Mouse (Mus musculus) stomach, postnatal 0 days (tissue): ENCODE results near the gene Lrrtm4. TPM values are rescaled to one million over a fixed set of nuclear protein-coding genes. Genes with fewer than 3 reads are reported as not detected.

Experiments used
- ATAC-seq: fragments of 200-750 bp; cut with Nextera tagmentation; 2 replicates; pipeline ENCODE4 v1.8.0; 2017; ENCODE audit not compliant: low FRiP score, low TSS enrichment
- DNase-seq: peaks from one replicate; pipeline ENCODE4 v3.0.0-alpha.2; 2016; ENCODE audit warnings: low spot score
- H3K27ac ChIP-seq: fragments of 300-500 bp; sonication (generic); replicated peaks from 2 replicates; pipeline ENCODE4 v1.5.1; 2014; ENCODE audit warnings: mild to moderate bottlenecking, control low read depth
- H3K27me3 ChIP-seq: fragments of 300-500 bp; sonication (generic); 2 replicates; pipeline ENCODE4 v1.6.1; 2014; ENCODE audit warnings: low read length; ENCODE audit not compliant: control insufficient read depth, insufficient read depth
- H3K36me3 ChIP-seq: fragments of 300-500 bp; sonication (generic); 2 replicates; pipeline ENCODE4 v1.6.1; 2014; ENCODE audit warnings: low read length, mixed read lengths; ENCODE audit not compliant: control insufficient read depth, insufficient read depth
- H3K4me1 ChIP-seq: fragments of 300-500 bp; sonication (generic); replicated peaks from 2 replicates; pipeline ENCODE4 v1.6.1; 2014; ENCODE audit warnings: antibody characterized with exemption; ENCODE audit not compliant: control insufficient read depth, insufficient read depth
- H3K4me2 ChIP-seq: fragments of 300-500 bp; sonication (generic); replicated peaks from 2 replicates; pipeline ENCODE4 v1.6.1; 2014; ENCODE audit warnings: low read depth, mild to moderate bottlenecking, control low read depth, moderate library complexity
- H3K4me3 ChIP-seq: fragments of 300-500 bp; sonication (generic); 2 replicates; pipeline ENCODE4 v1.5.1; 2014; ENCODE audit warnings: low read depth, low read length, control low read depth
- H3K9ac ChIP-seq: fragments of 300-500 bp; sonication (generic); 2 replicates; pipeline ENCODE4 v1.6.1; 2014; ENCODE audit warnings: mild to moderate bottlenecking, low read length, control low read depth, mixed read lengths
- H3K9me3 ChIP-seq: fragments of 300-500 bp; sonication (generic); 2 replicates; pipeline ENCODE4 v1.6.1; 2016; ENCODE audit warnings: low read length; ENCODE audit not compliant: control insufficient read depth
- CTCF ChIP-seq: IDR thresholded peaks from 2 replicates; pipeline ENCODE4 v1.5.1; 2016; ENCODE audit warnings: antibody characterized with exemption, low read depth, mild to moderate bottlenecking, moderate library complexity
- EP300 ChIP-seq: optimal IDR thresholded peaks from 2 replicates; pipeline ENCODE3; 2016; ENCODE audit warnings: antibody characterized with exemption
- WGBS: fragments of 180-500 bp; shearing (Covaris S2); extraction: QIAGEN DNeasy Blood & Tissue Kit; methylation state at CpG from one replicate; pipeline ENCODE4 v1.1.7; 2014; 5-methylcytosine and 5-hydroxymethylcytosine counted together
- polyA plus RNA-seq: library from polyadenylated mRNA; unstranded; fragments of >200 nt; fragmentation: Nextera tagmentation; extraction: Ambion mirVana; gene quantifications from 2 replicates; pipeline ENCODE4 v1.2.1, GENCODE M21; 2015

Lrrtm4 gene
- polyA plus RNA-seq, 1 experiment from 2014 or later: 0.67 TPM

- Histone ChIP-seq H3K36me3 (no peaks in the 10 kb centered on the region), H3K27ac (no peak overlapping the region), H3K9ac (no peak overlapping the region), H3K4me2 (no peak overlapping the region), H3K4me1 (no peaks in the 10 kb centered on the region), H3K27me3 (no peaks in the 10 kb centered on the region), H3K4me3 (no peak overlapping the region), H3K9me3 (no peaks in the 10 kb centered on the region)
- DNase-seq: no peak
- TF ChIP-seq CTCF: no peak
- no peak for TF ChIP-seq EP300
- no peak for ATAC-seq
- 60% methylated on average over 4 of the region's 4 CpGs for WGBS
Measured at GRCm38 (mm10) chr6:80389571-80389970, 370.9 kb downstream of the Lrrtm4 start.

DNA sequence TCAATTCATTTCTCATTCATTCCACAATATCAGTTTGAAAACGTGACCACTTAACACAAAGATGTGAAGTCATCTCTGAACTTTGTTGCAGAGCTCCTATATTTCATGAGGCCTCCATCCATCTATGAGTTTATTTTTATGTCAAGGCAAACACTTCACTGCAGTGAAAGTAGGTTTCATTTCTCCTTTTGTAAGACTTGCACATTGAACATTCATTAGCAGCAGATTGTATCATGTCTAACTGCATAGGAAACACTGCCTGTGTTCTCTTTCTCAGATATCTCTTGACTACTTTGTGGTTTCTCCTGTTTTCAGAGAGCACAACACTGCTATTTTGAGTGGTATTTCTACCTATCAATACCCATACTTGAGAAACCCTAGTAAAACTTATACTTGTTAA lies 388.1 kb downstream of the Lrrtm4 start:
- TF ChIP-seq CTCF: no peak
- TF ChIP-seq EP300: no peak

DNA sequence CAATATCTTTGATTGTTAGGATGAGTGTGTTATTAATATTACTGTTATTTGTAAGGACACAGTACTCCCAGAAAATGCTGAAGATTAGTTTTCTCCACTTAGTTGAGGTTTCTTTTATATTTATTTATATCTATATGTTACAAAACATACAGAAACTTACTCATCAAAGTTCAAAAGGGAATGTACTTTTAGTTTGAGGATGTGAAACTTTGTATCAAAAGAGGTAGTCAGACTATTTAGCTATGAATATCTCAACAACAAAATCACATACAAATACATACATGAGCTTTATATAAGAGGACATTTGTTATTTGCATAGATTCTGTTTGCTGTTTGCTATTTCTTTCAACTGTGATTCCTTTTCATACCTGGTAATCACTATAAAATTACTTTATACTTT lies 421.5 kb downstream of the Lrrtm4 start:
- ATAC-seq: no peak
- Histone ChIP-seq H3K4me3 (no peak overlapping the region), H3K9me3 (no peaks in the 10 kb centered on the region), H3K36me3 (no peaks in the 10 kb centered on the region), H3K27ac (no peak overlapping the region), H3K9ac (no peak overlapping the region), H3K27me3 (no peaks in the 10 kb centered on the region), H3K4me2 (no peak overlapping the region), H3K4me1 (no peaks in the 10 kb centered on the region)
- TF ChIP-seq EP300: no peak
- TF ChIP-seq CTCF: no peak
- DNase-seq: no peak

More for the DNA sequence above, 388.1 kb downstream of the Lrrtm4 start:
- Histone ChIP-seq H3K36me3 (no peaks in the 10 kb centered on the region), H3K9me3 (no peaks in the 10 kb centered on the region), H3K4me3 (no peak overlapping the region), H3K4me1 (no peaks in the 10 kb centered on the region), H3K9ac (no peak overlapping the region), H3K27ac (no peak overlapping the region), H3K4me2 (no peak overlapping the region), H3K27me3 (no peaks in the 10 kb centered on the region)
- 44% methylated on average over 1 of the region's 1 CpGs for WGBS
- DNase-seq (no peak), ATAC-seq (no peak)

DNA sequence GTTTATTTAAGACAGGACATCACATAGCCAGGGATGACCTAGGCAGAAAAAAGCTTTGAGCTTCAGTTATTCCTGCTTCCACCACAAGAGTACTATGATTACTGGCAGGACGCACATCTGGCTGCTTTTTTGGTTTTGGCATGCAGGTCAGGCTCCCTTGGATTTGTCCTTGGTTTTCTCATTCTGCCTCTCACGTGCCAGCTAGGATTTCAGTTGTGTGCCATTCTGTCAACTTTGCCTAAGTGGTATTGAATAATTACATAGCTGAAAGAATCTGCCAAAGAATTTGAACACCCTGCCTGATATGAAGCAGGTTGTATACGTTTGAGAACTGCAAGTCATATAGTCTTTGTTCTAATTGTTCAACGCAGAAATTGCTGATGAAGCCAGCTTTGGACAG lies 451.9 kb downstream of the Lrrtm4 start:
- ATAC-seq: no peak
- 41% methylated on average over 4 of the region's 4 CpGs for WGBS
- H3K4me3 ChIP-seq: no peak overlapping the region
- H3K36me3 ChIP-seq: no peaks in the 10 kb centered on the region
- H3K4me2 ChIP-seq: no peak overlapping the region
- H3K27ac ChIP-seq: no peak overlapping the region
- H3K27me3 ChIP-seq: no peaks in the 10 kb centered on the region
- no peak overlapping the region for H3K9ac ChIP-seq
- TF ChIP-seq CTCF (no peak), EP300 (no peak)
- no peak for DNase-seq
- no peaks in the 10 kb centered on the region for H3K9me3 ChIP-seq
- H3K4me1 ChIP-seq: no peaks in the 10 kb centered on the region

DNA sequence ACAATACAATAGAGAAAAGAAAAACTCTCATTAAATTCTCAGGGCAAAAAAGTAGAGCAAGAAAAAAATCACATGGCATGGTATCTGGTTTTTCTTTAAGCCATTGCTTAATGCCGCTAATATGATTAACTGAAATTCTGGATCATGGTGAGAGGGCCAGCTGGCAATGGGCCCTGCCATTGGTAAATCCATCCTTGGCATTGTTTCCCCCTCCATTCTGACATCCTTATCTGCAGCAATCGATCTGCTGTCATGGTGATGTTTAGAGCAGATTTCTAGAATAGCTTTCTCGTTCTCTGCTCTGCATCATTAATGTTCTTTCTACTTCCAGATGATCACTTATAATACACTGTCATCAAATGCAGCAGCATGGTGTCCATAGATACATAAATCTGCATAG lies 457.5 kb downstream of the Lrrtm4 start:
- no peak overlapping the region for H3K27ac ChIP-seq
- no peak overlapping the region for H3K4me3 ChIP-seq
- no peak overlapping the region for H3K9ac ChIP-seq
- ATAC-seq: no peak
- TF ChIP-seq CTCF (no peak), EP300 (no peak)
- H3K36me3 ChIP-seq: no peaks in the 10 kb centered on the region
- DNase-seq: no peak
- WGBS: 66% methylated on average over 3 of the region's 3 CpGs
- H3K27me3 ChIP-seq: no peaks in the 10 kb centered on the region
- no peaks in the 10 kb centered on the region for H3K4me1 ChIP-seq
- H3K9me3 ChIP-seq: no peaks in the 10 kb centered on the region
- H3K4me2 ChIP-seq: no peak overlapping the region

GRCm38 (mm10) chr6:80545017-80545416 lies 526.3 kb downstream of the Lrrtm4 start:
- 15% methylated on average over 1 of the region's 1 CpGs for WGBS
- no peak for DNase-seq
- H3K9me3 ChIP-seq: no peaks in the 10 kb centered on the region
- TF ChIP-seq CTCF: no peak
- no peak for TF ChIP-seq EP300
- H3K4me3 ChIP-seq: no peak overlapping the region
- H3K4me1 ChIP-seq: no peaks in the 10 kb centered on the region
- ATAC-seq: no peak
- H3K27me3 ChIP-seq: no peaks in the 10 kb centered on the region
- no peak overlapping the region for H3K27ac ChIP-seq
- H3K9ac ChIP-seq: no peak overlapping the region
- no peaks in the 10 kb centered on the region for H3K36me3 ChIP-seq
- no peak overlapping the region for H3K4me2 ChIP-seq

- Histone ChIP-seq H3K4me1 (no peaks in the 10 kb centered on the region), H3K4me2 (no peak overlapping the region), H3K9ac (no peak overlapping the region), H3K4me3 (no peak overlapping the region), H3K36me3 (no peaks in the 10 kb centered on the region), H3K27ac (no peak overlapping the region), H3K27me3 (no peaks in the 10 kb centered on the region), H3K9me3 (no peaks in the 10 kb centered on the region)
- no peak for DNase-seq
- TF ChIP-seq CTCF (no peak), EP300 (no peak)
- no peak for ATAC-seq
Measured at GRCm38 (mm10) chr6:80549907-80550306, 531.2 kb downstream of the Lrrtm4 start.
